Mouse (Mus musculus) forebrain, postnatal 0 days (tissue): ENCODE results near the gene Megf8. TPM values are rescaled to one million over a fixed set of nuclear protein-coding genes. Genes with fewer than 3 reads are reported as not detected.

Experiments
- ATAC-seq: fragments of 200-750 bp; cut with Nextera tagmentation; 2 replicates; pipeline ENCODE4 v1.8.0; 2017; ENCODE audit warnings: mild to moderate bottlenecking, moderate library complexity
- DNase-seq: peaks from one replicate; pipeline ENCODE4 v3.0.0-alpha.2; 2015
- H3K27ac ChIP-seq: fragments of 300-500 bp; sonication (generic); 2 replicates; pipeline ENCODE4 v1.5.1; 2014; ENCODE audit warnings: low read depth, mild to moderate bottlenecking, antibody characterized with exemption, low read length, moderate library complexity, mixed read lengths
- H3K27me3 ChIP-seq: fragments of 300-500 bp; sonication (generic); 2 replicates; pipeline ENCODE4 v1.6.1; 2014; ENCODE audit warnings: mild to moderate bottlenecking, low read length, mixed read lengths; ENCODE audit not compliant: insufficient read depth
- H3K36me3 ChIP-seq: fragments of 300-500 bp; sonication (generic); 2 replicates; pipeline ENCODE4 v1.6.1; 2014; ENCODE audit warnings: mild to moderate bottlenecking, moderate library complexity; ENCODE audit not compliant: insufficient read depth
- H3K4me1 ChIP-seq: fragments of 300-500 bp; sonication (generic); 2 replicates; pipeline ENCODE4 v1.6.1; 2014; ENCODE audit warnings: antibody characterized with exemption; ENCODE audit not compliant: insufficient read depth
- H3K4me2 ChIP-seq: fragments of 300-500 bp; sonication (generic); 2 replicates; pipeline ENCODE4 v1.6.1; 2014; ENCODE audit warnings: low read depth, mild to moderate bottlenecking, moderate library complexity
- H3K4me3 ChIP-seq: fragments of 300-500 bp; sonication (generic); 2 replicates; pipeline ENCODE4 v1.5.1; 2014; ENCODE audit warnings: low read depth, low read length, mixed read lengths
- H3K9ac ChIP-seq: fragments of 300-500 bp; sonication (generic); 2 replicates; pipeline ENCODE4 v1.6.1; 2014; ENCODE audit warnings: mild to moderate bottlenecking
- H3K9me3 ChIP-seq: fragments of 300-500 bp; sonication (generic); 2 replicates; pipeline ENCODE4 v1.6.1; 2016; ENCODE audit warnings: low read length
- CTCF ChIP-seq: sonication (generic); IDR thresholded peaks from 2 replicates; pipeline ENCODE4 v1.5.1; 2016; ENCODE audit warnings: antibody characterized with exemption, control low read depth, low read depth
- WGBS: fragments of 180-500 bp; shearing (Covaris S2); extraction: QIAGEN DNeasy Blood & Tissue Kit; methylation state at CpG from one replicate; pipeline ENCODE4 v1.1.7; 2014; 5-methylcytosine and 5-hydroxymethylcytosine counted together
- polyA plus RNA-seq: library from polyadenylated mRNA; unstranded; fragments of >200 nt; fragmentation: Nextera tagmentation; extraction: Ambion mirVana; gene quantifications from 2 replicates; pipeline ENCODE4 v1.2.1, GENCODE M21; 2015
- total RNA-seq: library from RNA; depleted of rRNA; stranded (reverse); fragments of >200 nt; gene quantifications from 2 replicates; pipeline ENCODE4 v1.2.3, GENCODE M21; 2014

The Megf8 gene
- total and polyA plus RNA-seq, 2 experiments from 2014 or later = 12.8 to 67.8 TPM

DNA sequence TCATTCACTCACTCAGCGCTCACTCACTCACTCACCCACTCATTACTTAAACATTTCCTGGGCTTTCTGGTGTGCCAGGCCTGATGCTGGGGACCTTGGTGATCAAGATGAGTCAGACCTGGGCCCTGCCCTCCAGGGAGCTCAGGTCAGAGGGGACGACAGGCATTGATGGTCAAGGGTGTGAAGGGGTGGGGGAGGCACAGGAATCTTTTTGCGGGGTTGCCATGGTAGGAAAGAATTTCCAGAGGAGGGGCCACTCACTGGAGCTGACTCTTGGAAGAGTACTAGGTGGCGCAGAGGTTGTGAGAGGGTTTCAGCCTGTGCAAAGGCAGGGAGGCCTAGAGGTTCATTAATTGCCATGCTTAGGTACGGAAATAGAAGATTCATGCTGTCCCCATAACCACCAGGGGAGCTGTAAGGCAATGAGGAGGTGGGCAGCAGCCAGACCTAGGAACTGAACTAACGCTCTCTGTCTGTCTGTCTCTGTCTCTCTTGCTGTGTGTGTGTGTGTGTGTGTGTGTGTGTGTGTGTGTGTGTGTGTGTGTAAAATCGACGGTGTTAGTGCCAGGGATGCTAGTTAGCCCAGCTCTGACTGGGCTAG is 60.2 kb downstream of the Megf8 start:
- WGBS = 44% methylated on average over 6 of the region's 8 CpGs
- no peak overlapping the region for H3K27ac ChIP-seq
- H3K9me3 ChIP-seq = no peaks in the 10 kb centered on the region
- peak overlapping the region; percentile 50 for H3K4me2 ChIP-seq
- TF ChIP-seq CTCF = peak; percentile 67
- no peaks in the 10 kb centered on the region for H3K27me3 ChIP-seq
- 0 out of 2 replicates have a peak, but pooled peaks cover 4% of the 10 kb centered on the region for H3K4me1 ChIP-seq
- peak overlapping the region; percentile 33 for H3K4me3 ChIP-seq
- ATAC-seq (peak; percentile 13), DNase-seq (no peak)
- peaks cover 14% of the 10 kb centered on the region for H3K36me3 ChIP-seq
- peak overlapping the region; percentile 28 for H3K9ac ChIP-seq

DNA sequence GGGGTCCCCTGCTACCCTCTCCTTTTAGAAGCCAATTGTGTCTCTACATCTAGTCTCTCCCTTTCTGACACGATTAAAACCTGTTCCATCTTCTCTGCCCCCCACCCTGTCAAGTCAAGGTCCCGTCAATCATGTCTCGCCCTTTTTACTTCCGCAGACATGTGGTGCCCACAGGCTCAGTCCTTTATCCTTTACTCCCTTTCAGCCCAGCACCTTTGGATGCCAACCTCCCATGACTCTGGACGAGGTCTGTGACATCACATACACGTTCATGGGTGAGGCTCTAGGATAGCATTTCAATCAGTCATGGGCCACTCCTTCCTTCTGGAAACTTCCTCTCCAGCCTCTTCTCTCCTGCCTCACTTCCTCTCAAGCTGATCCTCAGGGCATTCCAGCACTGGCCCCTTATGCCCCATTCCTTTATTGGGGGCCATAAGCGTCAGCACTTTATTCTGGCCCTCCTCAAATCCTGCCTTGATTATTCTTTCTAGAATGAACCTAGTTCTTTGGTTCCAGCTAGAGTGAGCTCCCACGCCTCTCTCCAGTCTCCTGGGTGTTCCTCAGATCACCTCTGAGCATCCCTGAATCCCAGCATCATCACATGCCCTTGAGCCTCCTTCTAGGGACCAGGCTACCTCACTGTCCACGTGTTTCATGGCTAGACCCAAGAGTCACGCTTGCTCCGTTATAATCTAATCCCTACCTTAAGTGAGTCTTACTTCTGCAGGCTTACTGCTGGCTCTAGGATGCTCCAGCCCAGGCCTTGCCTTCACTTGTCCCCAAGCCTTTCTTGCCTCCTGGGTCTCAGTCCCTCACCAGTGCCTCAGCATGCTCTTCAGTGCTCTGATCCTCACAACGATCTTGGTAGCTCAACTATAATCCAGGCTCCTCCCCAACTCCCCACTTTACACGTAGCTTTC is 61.5 kb downstream of the Megf8 start:
- Histone ChIP-seq H3K27me3 (no peaks in the 10 kb centered on the region), H3K4me1 (0 out of 2 replicates have a peak, but pooled peaks cover 4% of the 10 kb centered on the region), H3K36me3 (peaks cover 20% of the 10 kb centered on the region), H3K4me3 (no peak overlapping the region), H3K27ac (no peak overlapping the region), H3K9me3 (no peaks in the 10 kb centered on the region), H3K9ac (no peak overlapping the region), H3K4me2 (no peak overlapping the region)
- WGBS = 86% methylated on average over 13 of the region's 13 CpGs
- no peak for ATAC-seq
- TF ChIP-seq CTCF = no peak
- no peak for DNase-seq

DNA sequence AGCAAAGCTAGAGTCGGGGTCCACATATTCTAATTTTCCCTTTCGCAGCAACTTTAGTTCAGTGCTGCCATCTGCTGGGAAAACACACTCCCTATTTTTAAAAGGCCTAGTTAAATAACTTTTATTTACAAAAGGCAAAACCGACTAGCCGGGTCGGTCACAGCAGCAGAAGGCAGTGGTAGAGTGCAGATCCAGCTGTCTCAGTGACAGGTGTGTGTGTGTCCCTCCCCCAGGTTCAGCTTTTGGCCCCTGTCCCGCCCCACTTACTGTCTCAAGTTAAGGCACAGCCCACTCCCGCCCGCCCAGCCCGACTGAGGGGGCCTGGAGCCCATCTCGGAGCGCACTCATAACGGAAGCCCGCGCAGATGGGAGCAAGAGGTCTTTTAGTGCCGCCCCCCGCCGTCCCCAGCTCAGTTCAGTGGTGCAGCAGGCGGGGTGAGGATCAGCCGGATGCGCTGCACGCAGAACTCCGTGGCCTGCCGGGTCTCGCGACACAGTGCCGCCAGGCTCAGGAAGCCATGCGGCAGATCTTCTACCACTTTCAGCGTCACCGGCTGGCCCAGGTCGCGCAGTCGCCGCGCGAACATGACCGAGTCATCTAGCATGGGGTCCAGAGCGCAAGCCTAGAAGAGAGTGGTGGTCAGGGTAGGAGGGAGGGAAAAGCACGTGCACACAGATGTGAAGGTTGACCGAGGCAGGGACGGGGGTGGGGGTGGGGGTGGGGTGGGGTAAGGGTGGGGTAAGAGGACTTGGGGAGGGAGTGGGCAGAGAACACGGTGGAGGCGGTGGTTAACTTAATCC is 62.8 kb downstream of the Megf8 start:
- Histone ChIP-seq H3K9me3 (no peaks in the 10 kb centered on the region), H3K9ac (0 out of 2 replicates have a peak overlapping the region, but pooled peaks have one; percentile 18), H3K4me3 (peak overlapping the region; percentile 11), H3K27me3 (no peaks in the 10 kb centered on the region), H3K4me1 (0 out of 2 replicates have a peak, but pooled peaks cover 4% of the 10 kb centered on the region), H3K36me3 (peaks cover 33% of the 10 kb centered on the region), H3K4me2 (peak overlapping the region; percentile 38), H3K27ac (no peak overlapping the region)
- peak; percentile 88 for DNase-seq
- ATAC-seq = peak; percentile 32
- WGBS = 4% methylated on average over 41 of the region's 42 CpGs
- peak; percentile 73 for TF ChIP-seq CTCF

DNA sequence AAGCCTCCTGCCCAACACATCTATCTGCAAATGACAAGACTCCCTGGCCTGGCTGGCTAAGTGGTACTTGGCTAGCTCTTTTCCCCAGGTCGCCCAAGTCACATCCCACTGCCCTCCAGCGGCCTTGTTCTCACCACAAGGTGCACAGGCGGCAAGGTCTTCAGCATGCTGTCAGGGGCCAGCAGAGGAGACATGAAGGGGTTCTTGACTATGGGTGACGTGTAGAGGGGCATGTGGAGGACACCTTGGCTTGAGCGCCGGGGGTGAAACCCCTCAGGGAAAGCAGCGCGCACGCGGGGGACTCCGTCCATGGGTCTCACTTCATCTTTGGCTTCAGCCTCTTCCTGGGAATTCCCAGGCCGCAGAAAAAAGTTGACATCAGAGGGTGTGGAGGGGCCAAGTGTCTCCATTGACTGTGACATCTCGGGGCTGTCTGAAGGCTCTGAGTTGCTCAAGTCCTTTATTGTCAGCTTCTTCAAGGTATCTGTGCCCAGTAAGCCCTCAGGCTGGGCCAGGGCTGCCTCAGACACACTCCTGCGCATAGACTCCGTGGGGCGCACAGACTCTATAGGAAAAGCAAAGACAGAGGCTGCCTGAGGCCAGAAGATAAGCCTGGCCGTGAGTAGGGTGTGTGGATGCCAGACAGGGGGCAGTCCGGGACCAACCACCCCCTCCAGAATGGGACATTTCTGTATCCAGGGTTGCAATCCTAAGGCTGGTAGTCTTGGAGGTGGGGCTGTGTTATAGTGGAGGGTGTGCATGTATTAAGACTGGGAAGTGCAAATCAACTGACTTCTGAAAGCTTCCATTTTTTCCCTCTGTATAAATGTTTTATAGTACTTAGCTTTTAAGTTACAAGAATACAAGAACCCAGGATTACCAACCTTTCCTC is 63.7 kb downstream of the Megf8 start:
- DNase-seq = no peak
- H3K36me3 ChIP-seq = peaks cover 40% of the 10 kb centered on the region
- TF ChIP-seq CTCF = no peak
- H3K4me3 ChIP-seq = no peak overlapping the region
- 67% methylated on average over 18 of the region's 18 CpGs for WGBS
- H3K4me1 ChIP-seq = 0 out of 2 replicates have a peak, but pooled peaks cover 4% of the 10 kb centered on the region
- H3K9me3 ChIP-seq = no peaks in the 10 kb centered on the region
- H3K27me3 ChIP-seq = no peaks in the 10 kb centered on the region
- H3K4me2 ChIP-seq = no peak overlapping the region
- no peak overlapping the region for H3K27ac ChIP-seq
- ATAC-seq = no peak
- H3K9ac ChIP-seq = no peak overlapping the region

DNA sequence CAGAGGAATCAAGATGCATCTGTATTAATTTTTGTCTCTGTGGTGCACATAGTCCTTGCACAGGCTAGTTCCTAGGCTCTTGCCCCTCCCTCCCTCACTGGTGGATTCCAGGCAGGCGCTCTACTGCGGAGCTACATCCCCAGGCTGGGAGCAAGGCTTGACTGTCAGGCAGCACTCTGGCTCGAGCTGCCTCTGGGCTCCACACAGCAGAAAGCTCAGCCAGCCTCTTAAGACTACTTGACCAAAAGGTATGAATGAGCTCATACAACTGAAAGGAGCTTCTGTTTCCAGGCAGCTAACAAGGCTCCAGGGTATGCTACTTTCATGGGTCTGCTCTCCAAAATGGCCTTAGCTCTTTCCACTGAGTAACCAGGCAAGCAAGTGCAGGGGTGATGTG is 64.3 kb downstream of the Megf8 start:
- 39% methylated on average over 3 of the region's 3 CpGs for WGBS
- Histone ChIP-seq H3K36me3 (peaks cover 46% of the 10 kb centered on the region), H3K9me3 (no peaks in the 10 kb centered on the region), H3K27ac (no peak overlapping the region), H3K9ac (no peak overlapping the region), H3K4me2 (no peak overlapping the region), H3K27me3 (no peaks in the 10 kb centered on the region), H3K4me3 (no peak overlapping the region), H3K4me1 (0 out of 2 replicates have a peak, but pooled peaks cover 4% of the 10 kb centered on the region)
- TF ChIP-seq CTCF = no peak
- DNase-seq = no peak
- ATAC-seq = no peak

DNA sequence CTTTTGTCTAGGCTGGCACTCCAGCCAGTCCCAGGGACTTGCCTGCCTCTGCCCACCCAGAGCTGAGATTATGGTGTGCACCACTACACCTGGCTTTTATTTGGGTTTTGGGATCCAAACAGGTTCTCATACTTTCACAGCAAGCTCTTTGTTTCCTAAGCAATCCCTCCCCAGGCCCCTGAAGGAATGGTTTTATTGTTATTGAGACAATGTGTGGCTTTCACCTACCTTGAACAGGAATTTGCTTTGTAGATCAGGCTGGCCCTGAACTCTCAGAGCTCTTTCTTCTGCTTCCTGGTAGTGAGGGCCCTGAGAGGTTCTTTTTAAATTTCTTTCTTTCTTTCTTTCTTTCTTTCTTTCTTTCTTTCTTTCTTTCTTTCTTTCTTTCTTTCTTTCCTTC is 65.6 kb downstream of the Megf8 start:
- TF ChIP-seq CTCF = no peak
- H3K4me3 ChIP-seq = no peak overlapping the region
- H3K9me3 ChIP-seq = no peaks in the 10 kb centered on the region
- peaks cover 57% of the 10 kb centered on the region for H3K36me3 ChIP-seq
- 0 out of 2 replicates have a peak, but pooled peaks cover 4% of the 10 kb centered on the region for H3K4me1 ChIP-seq
- no peak for ATAC-seq
- H3K27ac ChIP-seq = no peak overlapping the region
- no peak for DNase-seq
- no peak overlapping the region for H3K9ac ChIP-seq
- H3K4me2 ChIP-seq = no peak overlapping the region
- H3K27me3 ChIP-seq = no peaks in the 10 kb centered on the region
